Mouse (Mus musculus): ENCODE measurements around the gene Chrna10. TPM values are rescaled to one million over a fixed set of nuclear protein-coding genes. Genes with fewer than 3 reads are reported as not detected.

The Chrna10 gene
- total and polyA plus RNA-seq, 3 experiments: not detected

- no peak for TF ChIP-seq MXI1 (IDR thresholded peaks at IDR 0.05; ENCODE audit: low read depth, low read length)
- DNase-seq (ENCODE audit: low read depth, low spot score): no peak
- Histone ChIP-seq H3K9ac (ENCODE audit: control insufficient read depth, low read depth, low read length, poor library complexity, severe bottlenecking) (peak overlapping the region; percentile 67), H3K9me3 (replicated peaks; ENCODE audit: insufficient read depth, low read length) (no peaks in the 10 kb centered on the region), H3K4me1 (ENCODE audit: control insufficient read depth in 1 of 2, insufficient read depth in 2 of 2, low read length in 2 of 2) (peaks cover 11% of the 10 kb centered on the region in 2 experiments), H3K36me3 (ENCODE audit: control insufficient read depth in 1 of 2, insufficient read depth in 2 of 2, low read length in 2 of 2) (peaks cover 0 to 34% of the 10 kb centered on the region in 2 experiments; a peak in 3 of 4 replicates), H3K4me3 (ENCODE audit: control insufficient read depth in 1 of 2, insufficient read depth in 1 of 2, low read depth in 2 of 2, low read length in 2 of 2) (peak overlapping the region; percentile 70 to 74), H3K27me3 (ENCODE audit: control insufficient read depth in 1 of 2, insufficient read depth in 2 of 2, low read length in 2 of 2) (no peaks in the 10 kb centered on the region), H3K27ac (ENCODE audit: control insufficient read depth, low read depth, low read length) (peak overlapping the region; percentile 11; the same call in 1 of the 2 replicates), H3K79me2 (ENCODE audit: control insufficient read depth, insufficient read depth, low read length, poor library complexity) (peaks cover 32% of the 10 kb centered on the region)
Observed at GRCm38 (mm10) chr7:102064655-102065045, 52.0 kb downstream of the Chrna10 start.

- peak overlapping the region; percentile 67 for H3K9ac ChIP-seq (ENCODE audit: control insufficient read depth, low read depth, low read length, poor library complexity, severe bottlenecking)
- H3K27ac ChIP-seq (ENCODE audit: control insufficient read depth, low read depth, low read length): no peak overlapping the region
- peak; percentile 15 for DNase-seq (ENCODE audit: low read depth, low spot score)
- H3K79me2 ChIP-seq (ENCODE audit: control insufficient read depth, insufficient read depth, low read length, poor library complexity): peaks cover 32% of the 10 kb centered on the region
- TF ChIP-seq NRF1 (IDR thresholded peaks at IDR 0.05; ENCODE audit: insufficient read depth, low read depth, low read length, poor library complexity, severe bottlenecking) (no peak), GATA1 (IDR thresholded peaks at IDR 0.05; ENCODE audit: low read depth, low read length) (peak; percentile 24; the same call in 1 of the 2 replicates), TAL1 (IDR thresholded peaks at IDR 0.05; ENCODE audit: low read length) (peak; percentile 38), MYB (IDR thresholded peaks at IDR 0.05; ENCODE audit: low read depth, low read length) (no peak)
- H3K4me1 ChIP-seq (ENCODE audit: control insufficient read depth in 1 of 2, insufficient read depth in 2 of 2, low read length in 2 of 2): peaks cover 11% of the 10 kb centered on the region in 2 experiments
- no peaks in the 10 kb centered on the region for H3K9me3 ChIP-seq (replicated peaks; ENCODE audit: insufficient read depth, low read length)
- H3K36me3 ChIP-seq (ENCODE audit: control insufficient read depth in 1 of 2, insufficient read depth in 2 of 2, low read length in 2 of 2): peaks cover 0 to 34% of the 10 kb centered on the region in 2 experiments; a peak in 3 of 4 replicates
- no peaks in the 10 kb centered on the region for H3K27me3 ChIP-seq (ENCODE audit: control insufficient read depth in 1 of 2, insufficient read depth in 2 of 2, low read length in 2 of 2)
- peak overlapping the region; percentile 70 to 74 for H3K4me3 ChIP-seq (ENCODE audit: control insufficient read depth in 1 of 2, insufficient read depth in 1 of 2, low read depth in 2 of 2, low read length in 2 of 2)
Observed at GRCm38 (mm10) chr7:102063891-102064290, 52.7 kb downstream of the Chrna10 start.

GRCm38 (mm10) chr7:102062203-102062602, 54.4 kb downstream of the Chrna10 start:
- no peak overlapping the region for H3K9ac ChIP-seq (ENCODE audit: control insufficient read depth, low read depth, low read length, poor library complexity, severe bottlenecking)
- no peak overlapping the region for H3K4me3 ChIP-seq (ENCODE audit: control insufficient read depth in 1 of 2, insufficient read depth in 1 of 2, low read depth in 2 of 2, low read length in 2 of 2)
- H3K36me3 ChIP-seq (ENCODE audit: control insufficient read depth in 1 of 2, insufficient read depth in 2 of 2, low read length in 2 of 2): peaks cover 1 to 33% of the 10 kb centered on the region in 2 experiments
- peaks cover 11% of the 10 kb centered on the region in 2 experiments for H3K4me1 ChIP-seq (ENCODE audit: control insufficient read depth in 1 of 2, insufficient read depth in 2 of 2, low read length in 2 of 2)
- H3K27ac ChIP-seq (ENCODE audit: control insufficient read depth, low read depth, low read length): no peak overlapping the region
- H3K9me3 ChIP-seq (replicated peaks; ENCODE audit: insufficient read depth, low read length): no peaks in the 10 kb centered on the region
- no peaks in the 10 kb centered on the region for H3K27me3 ChIP-seq (ENCODE audit: control insufficient read depth in 1 of 2, insufficient read depth in 2 of 2, low read length in 2 of 2)
- peaks cover 26% of the 10 kb centered on the region for H3K79me2 ChIP-seq (ENCODE audit: control insufficient read depth, insufficient read depth, low read length, poor library complexity)
- DNase-seq (ENCODE audit: low read depth, low spot score): no peak
- TF ChIP-seq CHD2 (IDR thresholded peaks at IDR 0.05; ENCODE audit: low read length) (no peak), POLR2AphosphoS2 (IDR thresholded peaks at IDR 0.05; ENCODE audit: low read length) (no peak), USF1 (IDR thresholded peaks at IDR 0.05; ENCODE audit: low read depth, low read length) (no peak), GATA1 (IDR thresholded peaks at IDR 0.05; ENCODE audit: low read depth, low read length) (0 out of 2 replicates have a peak, but pooled peaks have one; percentile 14)

- DNase-seq (ENCODE audit: low read depth, low spot score): peak; percentile 44
- Histone ChIP-seq H3K4me3 (ENCODE audit: control insufficient read depth in 1 of 2, insufficient read depth in 1 of 2, low read depth in 2 of 2, low read length in 2 of 2) (no peak overlapping the region), H3K36me3 (ENCODE audit: control insufficient read depth in 1 of 2, insufficient read depth in 2 of 2, low read length in 2 of 2) (peaks cover 1 to 28% of the 10 kb centered on the region in 2 experiments), H3K27ac (ENCODE audit: control insufficient read depth, low read depth, low read length) (no peak overlapping the region), H3K9me3 (replicated peaks; ENCODE audit: insufficient read depth, low read length) (no peaks in the 10 kb centered on the region), H3K79me2 (ENCODE audit: control insufficient read depth, insufficient read depth, low read length, poor library complexity) (peaks cover 21% of the 10 kb centered on the region), H3K27me3 (ENCODE audit: control insufficient read depth in 1 of 2, insufficient read depth in 2 of 2, low read length in 2 of 2) (no peaks in the 10 kb centered on the region), H3K9ac (ENCODE audit: control insufficient read depth, low read depth, low read length, poor library complexity, severe bottlenecking) (no peak overlapping the region), H3K4me1 (ENCODE audit: control insufficient read depth in 1 of 2, insufficient read depth in 2 of 2, low read length in 2 of 2) (peaks cover 7 to 10% of the 10 kb centered on the region in 2 experiments)
- TF ChIP-seq ETS1 (IDR thresholded peaks at IDR 0.05; ENCODE audit: low read depth, low read length) (peak; percentile 37; the same call in 1 of the 2 replicates), NRF1 (IDR thresholded peaks at IDR 0.05; ENCODE audit: insufficient read depth, low read depth, low read length, poor library complexity, severe bottlenecking) (no peak), UBTF (IDR thresholded peaks at IDR 0.05; ENCODE audit: borderline replicate concordance, insufficient read depth, low read depth, low read length) (no peak), ELF1 (IDR thresholded peaks at IDR 0.05; ENCODE audit: low read depth, low read length) (no peak), MXI1 (IDR thresholded peaks at IDR 0.05; ENCODE audit: low read depth, low read length) (peak; percentile 66; the same call in 1 of the 2 replicates), CHD2 (IDR thresholded peaks at IDR 0.05; ENCODE audit: low read length) (no peak), E2F4 (IDR thresholded peaks at IDR 0.05; ENCODE audit: borderline replicate concordance, low read depth, low read length) (no peak), TAL1 (IDR thresholded peaks at IDR 0.05; ENCODE audit: low read length) (no peak), MAX (IDR thresholded peaks at IDR 0.05; ENCODE audit: low read length) (peak; percentile 73), CHD1 (IDR thresholded peaks at IDR 0.05; ENCODE audit: low read depth, low read length) (no peak), ZNF384 (IDR thresholded peaks at IDR 0.05; ENCODE audit: low read depth, low read length) (0 out of 2 replicates have a peak, but pooled peaks have one; percentile 40), TCF12 (IDR thresholded peaks at IDR 0.05; ENCODE audit: low read depth, low read length) (peak; percentile 54; the same call in 1 of the 2 replicates), RCOR1 (IDR thresholded peaks at IDR 0.05; ENCODE audit: low read depth, low read length) (peak; percentile 32; the same call in 1 of the 2 replicates), GATA1 (IDR thresholded peaks at IDR 0.05; ENCODE audit: low read depth, low read length) (peak; percentile 74), ZMIZ1 (IDR thresholded peaks at IDR 0.05; ENCODE audit: low read depth, low read length) (no peak)
Observed at GRCm38 (mm10) chr7:102061353-102061752, 55.3 kb downstream of the Chrna10 start.
